In genomic region chr3:123341049-123341448, GRCm38 (mm10) we compare ENCODE assay signal across 18 mouse cellular contexts.
"Had no signal": no experiment of that assay in that cellular context is flagged by ENCODE, and none has a peak within 500 bp of the region (broad histone marks: within the 10 kb centered on the region; RNA-seq: fewer than 3 reads in every experiment).

No protein-coding gene starts in this region.

- H3K9me3 ChIP-seq: midbrain, embryonic 10.5 days; midbrain, embryonic 12.5 days; neural tube, embryonic 13.5 days; neural tube, embryonic 15.5 days had no signal

- H3K27me3 ChIP-seq: midbrain, embryonic 12.5 days; neural tube, embryonic 13.5 days; neural tube, embryonic 15.5 days had no signal

- H3K27ac ChIP-seq: midbrain, embryonic 10.5 days; midbrain, embryonic 12.5 days; neural tube, embryonic 13.5 days; neural tube, embryonic 15.5 days had no signal

- H3K36me3 ChIP-seq: midbrain, embryonic 10.5 days; midbrain, embryonic 12.5 days; neural tube, embryonic 13.5 days; neural tube, embryonic 15.5 days had no signal

- H3K4me2 ChIP-seq: lung, embryonic 14.5 days; midbrain, embryonic 12.5 days; neural tube, embryonic 13.5 days; neural tube, embryonic 15.5 days had no signal

- DNase-seq: lung, adult 18-20 months; lung, embryonic 14.5 days; lung, postnatal 10 days; lung, postnatal 4 days; retina, postnatal 1 day; right cerebral cortex, adult 18-20 months; right cerebral cortex, postnatal 25 days; right cerebral cortex, postnatal 4 days; spleen, adult 18-20 months; thymus, adult 18-20 months; thymus, postnatal 14 days; thymus, postnatal 36 days had no signal

- H3K9ac ChIP-seq: lung, embryonic 14.5 days; midbrain, embryonic 12.5 days; neural tube, embryonic 13.5 days; neural tube, embryonic 15.5 days had no signal

- H3K4me1 ChIP-seq: midbrain, embryonic 10.5 days; midbrain, embryonic 12.5 days had no signal

- ATAC-seq: midbrain, embryonic 16.5 days had no signal

- H3K4me3 ChIP-seq: midbrain, embryonic 10.5 days; midbrain, embryonic 12.5 days; myocyte; neural tube, embryonic 13.5 days; neural tube, embryonic 15.5 days had no signal
